Mouse (Mus musculus) T-helper 17 cell (primary cell): Measurements from ENCODE around the gene Smarcd2.

ENCODE experiments used
- in situ Hi-C, 2 experiments: fragments of 300-600 bp; cut with MboI, MseI; formaldehyde crosslinking; loops; 1 replicate in 1 of 2; 2 replicates in 1 of 2; pipeline ENCODE4 v1.15.1; 2025; ENCODE audit warnings: high pct_unique_total_duplicates in 2 of 2

Gene Smarcd2

DNA sequence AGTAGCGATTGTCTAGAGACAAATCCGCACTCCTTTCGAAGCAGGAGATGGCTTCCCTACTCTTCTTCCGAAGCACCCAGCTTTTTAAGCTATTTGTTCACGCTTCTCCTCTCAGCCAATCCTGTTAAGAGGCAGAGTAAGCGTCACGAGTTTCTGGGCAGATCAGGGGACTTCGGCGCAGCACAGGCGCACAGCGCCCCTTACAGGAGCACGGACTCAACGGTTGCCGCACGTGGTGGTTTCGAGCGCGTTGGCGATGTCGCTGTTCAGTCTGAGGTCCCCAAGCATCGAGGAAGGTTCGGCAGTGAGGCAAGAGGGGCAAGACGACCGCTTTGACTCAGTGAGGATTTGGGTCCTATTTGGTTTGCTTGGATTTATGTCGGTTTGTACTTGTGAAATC is 3.7 kb upstream of the Smarcd2 start, which contains the start of gene Tcam1:
TSS of gene Tcam1 (plus strand) at position 219 of the 400 bp plus-strand sequence.
- in situ Hi-C loops, result no loop called here

- in situ Hi-C loops, result loop anchor here in 1 of 2 experiments (25.0 kb wide), 1 partner anchor 1738 kb away; no protein-coding TSS in a partner anchor
Observed at GRCm38 (mm10) chr11:106274971-106275411, 2.2 kb upstream of the Smarcd2 start.

DNA sequence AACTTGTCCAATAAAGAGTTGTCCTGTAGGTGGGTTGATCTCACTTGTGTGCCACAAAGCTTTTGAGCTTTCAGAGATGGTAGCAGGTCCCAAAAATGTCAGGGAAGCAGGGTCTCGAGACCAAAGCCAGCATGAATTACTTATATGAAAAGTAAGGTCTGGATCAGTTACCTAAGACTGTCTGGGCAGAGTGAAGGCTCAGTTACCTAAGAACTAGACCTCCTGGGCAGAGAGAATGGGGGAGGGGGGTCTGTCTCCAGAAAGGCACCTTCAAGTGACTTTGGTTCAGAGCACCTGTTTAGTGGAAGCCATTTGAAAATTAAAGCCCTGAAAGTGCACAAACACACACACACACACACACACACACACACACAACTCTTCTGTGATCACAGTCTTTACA is 1.6 kb upstream of the Smarcd2 start:
- in situ Hi-C loops, result loop anchor here in 1 of 2 experiments (25.0 kb wide), 1 partner anchor 1737 kb away; no protein-coding TSS in a partner anchor

DNA sequence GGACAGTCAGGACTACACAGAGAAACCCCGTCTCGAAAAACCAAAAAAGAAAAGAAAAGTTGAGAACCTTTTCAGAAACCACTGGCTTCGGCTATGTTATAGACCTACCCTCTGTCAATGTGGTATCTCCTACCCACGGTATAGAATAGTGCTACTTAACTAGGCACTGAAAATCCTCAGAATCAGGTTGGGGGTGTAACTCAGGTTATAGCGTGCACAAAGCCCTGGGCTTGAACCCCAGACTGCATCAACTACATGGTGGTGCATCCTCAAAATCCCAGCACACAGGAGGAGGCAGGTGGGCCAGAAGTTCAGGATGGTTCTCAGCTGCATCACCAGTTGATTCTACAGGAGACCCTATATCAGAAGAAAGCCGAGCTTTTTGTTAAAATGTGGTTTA is 1.0 kb upstream of the Smarcd2 start:
- in situ Hi-C loops, result loop anchor here in 1 of 2 experiments (25.0 kb wide), 1 partner anchor 1737 kb away; no protein-coding TSS in a partner anchor

GRCm38 (mm10) chr11:106273311-106273684 is 526 bp upstream of the Smarcd2 start:
- in situ Hi-C loops, result loop anchor here in 1 of 2 experiments (25.0 kb wide), 1 partner anchor 1736 kb away; no protein-coding TSS in a partner anchor

- in situ Hi-C loops, result loop anchor here in 1 of 2 experiments (25.0 kb wide), 1 partner anchor 1735 kb away; no protein-coding TSS in a partner anchor
Observed at GRCm38 (mm10) chr11:106271794-106272643, 753 bp downstream of the Smarcd2 start.

- in situ Hi-C loops, result loop anchor here in 1 of 2 experiments (25.0 kb wide), 1 partner anchor 1734 kb away; no protein-coding TSS in a partner anchor
Observed at GRCm38 (mm10) chr11:106271131-106271793, 1.5 kb downstream of the Smarcd2 start.

DNA sequence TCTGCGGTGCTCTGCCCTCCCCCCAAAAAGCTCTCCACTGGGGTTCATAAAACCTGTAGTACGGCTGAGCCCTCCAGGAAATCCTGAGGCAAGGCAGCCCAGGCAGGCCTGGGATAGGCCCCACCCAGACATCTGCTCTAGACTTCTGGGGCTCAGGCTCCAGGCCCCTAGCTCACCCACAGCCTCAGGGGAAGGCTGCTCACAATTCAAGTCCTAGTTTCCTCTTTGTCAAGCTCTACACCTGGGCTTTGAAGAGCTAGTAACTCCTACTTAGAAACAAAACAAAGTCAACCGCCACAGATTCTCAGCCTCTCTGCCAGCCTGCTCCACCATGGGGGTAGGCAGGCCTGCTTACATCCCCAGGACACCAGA is 3.7 kb downstream of the Smarcd2 start:
- in situ Hi-C loops, result loop anchor here in 1 of 2 experiments (25.0 kb wide), 1 partner anchor 1732 kb away; no protein-coding TSS in a partner anchor

DNA sequence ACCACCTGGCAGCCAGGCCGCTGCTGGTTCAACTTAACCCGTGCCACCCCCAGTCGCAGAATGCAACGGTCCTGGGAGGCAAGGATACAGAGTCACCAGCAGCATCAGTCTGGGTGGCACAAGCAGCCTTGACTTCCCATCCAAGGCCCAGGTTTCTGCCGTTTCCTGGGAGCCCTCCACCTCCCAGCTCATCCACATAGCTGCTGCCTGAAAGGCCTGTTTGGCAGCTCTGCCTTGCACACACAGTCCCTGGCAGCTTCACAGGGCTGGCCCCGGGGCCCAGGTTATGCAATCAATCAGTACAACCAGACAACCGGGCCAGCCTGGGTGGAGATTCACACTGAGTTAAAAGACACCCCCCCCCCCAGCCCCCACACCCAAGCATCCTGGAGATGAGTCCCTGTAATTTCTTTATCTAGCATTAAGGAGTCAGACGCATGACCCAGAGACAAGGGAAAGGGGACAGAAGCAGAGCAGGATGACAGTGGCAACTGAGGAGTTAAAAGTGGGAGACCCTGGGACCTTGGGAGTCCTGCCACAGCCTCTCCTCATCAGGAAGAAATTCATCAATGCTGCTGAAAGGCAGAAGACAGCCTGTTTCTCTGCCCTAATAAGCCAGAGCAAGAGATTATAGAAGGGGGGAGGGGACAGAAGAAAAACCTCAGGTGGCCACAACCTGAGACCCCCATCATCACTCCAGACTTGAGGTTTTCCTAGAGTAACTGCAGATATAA is 4.3 kb downstream of the Smarcd2 start:
- in situ Hi-C loops, result loop anchor here in 1 of 2 experiments (25.0 kb wide), 1 partner anchor 1731 kb away; no protein-coding TSS in a partner anchor

- in situ Hi-C loops, result loop anchor here in 1 of 2 experiments (25.0 kb wide), 1 partner anchor 1731 kb away; no protein-coding TSS in a partner anchor
Observed at GRCm38 (mm10) chr11:106267871-106268270, 4.9 kb downstream of the Smarcd2 start.

- in situ Hi-C loops, result loop anchor here in 1 of 2 experiments (25.0 kb wide), 1 partner anchor 1730 kb away; no protein-coding TSS in a partner anchor
Observed at GRCm38 (mm10) chr11:106267311-106267852, 5.4 kb downstream of the Smarcd2 start.

GRCm38 (mm10) chr11:106266431-106266830 is 6.3 kb downstream of the Smarcd2 start:
- in situ Hi-C loops, result loop anchor here in 1 of 2 experiments (25.0 kb wide), 1 partner anchor 1729 kb away; no protein-coding TSS in a partner anchor

- in situ Hi-C loops, result loop anchor here in 1 of 2 experiments (25.0 kb wide), 1 partner anchor 1728 kb away; no protein-coding TSS in a partner anchor
Observed at GRCm38 (mm10) chr11:106265570-106265969, 7.2 kb downstream of the Smarcd2 start.

GRCm38 (mm10) chr11:106264988-106265387 is 7.8 kb downstream of the Smarcd2 start:
- in situ Hi-C loops, result loop anchor here (5.0 to 25.0 kb wide), 2 partner anchors 38 to 1728 kb away; no protein-coding TSS in a partner anchor

DNA sequence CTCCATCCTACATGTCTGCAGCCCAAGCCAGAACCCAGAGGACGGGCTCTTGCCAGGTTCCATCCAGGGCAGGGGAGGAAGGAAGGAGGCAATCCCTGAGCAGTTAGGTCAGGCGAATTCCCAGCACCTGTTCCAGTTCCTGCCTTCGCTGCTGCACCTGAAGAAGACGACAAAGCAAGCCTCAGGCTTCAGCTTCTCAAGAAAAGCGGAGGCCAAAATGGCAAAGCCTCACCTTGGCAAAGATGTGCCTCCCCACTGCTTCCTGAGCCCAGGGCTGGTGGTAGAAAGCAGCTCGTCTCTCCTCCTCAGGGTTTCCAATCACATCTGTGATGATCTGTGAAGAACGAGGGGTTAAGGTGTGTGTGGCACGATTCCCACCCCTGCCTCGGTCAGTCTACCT is 8.8 kb downstream of the Smarcd2 start:
- in situ Hi-C loops, result loop anchor here (5.0 to 25.0 kb wide), 2 partner anchors 37 to 1727 kb away; no protein-coding TSS in a partner anchor

GRCm38 (mm10) chr11:106260826-106261450 is 11.8 kb downstream of the Smarcd2 start:
- in situ Hi-C loops, result loop anchor here (5.0 to 25.0 kb wide), 2 partner anchors 34 to 1724 kb away; no protein-coding TSS in a partner anchor

- in situ Hi-C loops, result loop anchor here in 1 of 2 experiments (25.0 kb wide), 1 partner anchor 1719 kb away; no protein-coding TSS in a partner anchor
Observed at GRCm38 (mm10) chr11:106256775-106257174, 16.0 kb downstream of the Smarcd2 start.

DNA sequence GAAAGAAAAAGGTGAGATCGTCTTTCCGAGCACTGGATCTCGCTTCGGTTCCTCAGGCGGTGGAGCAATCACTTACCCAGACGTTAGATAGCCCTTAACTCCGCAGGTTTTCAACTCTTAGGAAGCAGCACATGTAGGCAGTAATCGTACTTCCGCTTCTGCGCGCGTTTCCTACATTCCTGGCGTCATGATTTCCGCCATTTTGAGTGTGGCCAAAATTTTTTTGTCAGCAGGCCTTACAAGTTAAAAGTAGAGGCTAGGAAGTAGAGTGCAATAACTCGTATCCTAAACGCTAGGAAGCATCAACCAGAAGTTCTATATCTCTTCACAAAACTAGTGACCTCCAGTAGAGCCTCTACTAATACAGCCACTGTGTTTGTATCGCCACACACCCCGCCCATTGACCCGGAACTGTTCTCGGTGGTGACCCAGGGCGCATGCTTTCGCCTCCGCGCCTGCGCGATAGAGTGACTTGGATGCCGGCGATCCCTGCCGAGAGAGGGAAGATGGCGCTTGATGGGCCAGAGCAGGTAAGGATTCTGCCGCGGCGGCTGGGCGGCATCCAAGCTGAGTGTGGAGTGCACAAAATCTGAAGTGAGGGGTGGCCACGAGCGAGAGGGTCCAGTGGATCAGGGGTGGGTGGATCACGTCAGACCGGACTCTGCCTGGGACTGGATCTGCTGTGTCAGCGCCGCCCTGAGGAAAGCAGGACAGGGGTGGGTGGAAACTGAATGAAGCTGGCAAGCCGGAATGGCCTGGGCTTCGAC is 16.9 kb downstream of the Smarcd2 start, which contains the start of the genes Ftsj3 and Psmc5:
TSS of gene Ftsj3 (minus strand) at position 395 of the 767 bp plus-strand sequence.
TSS of gene Psmc5 (plus strand) at position 470 of the 767 bp plus-strand sequence.
- in situ Hi-C loops, result loop anchor here in 1 of 2 experiments (25.0 kb wide), 1 partner anchor 1719 kb away; no protein-coding TSS in a partner anchor
